Mouse (Mus musculus) MEL (cell line): ENCODE data around the gene Dglucy. TPM values are rescaled to one million over a fixed set of nuclear protein-coding genes. Genes with fewer than 3 reads are reported as not detected.

Experiments
- DNase-seq: peaks from one replicate; pipeline ENCODE4 v3.0.0; 2011; ENCODE audit warnings: low read depth, low spot score
- H3K27ac ChIP-seq: 2 replicates; pipeline ENCODE4 v1.5.1; 2012; ENCODE audit warnings: low read depth, mild to moderate bottlenecking, control low read depth, low read length, moderate library complexity; ENCODE audit not compliant: control insufficient read depth
- H3K27me3 ChIP-seq, 2 experiments: fragments of 150-350 bp in 1 of 2; sonication (generic) in 1 of 2; 2 replicates each; pipeline ENCODE4 v1.6.1; 2012; ENCODE audit warnings: low read length in 2 of 2, mild to moderate bottlenecking in 2 of 2, improper control_type of control experiment in 1 of 2, moderate library complexity in 1 of 2; ENCODE audit not compliant: insufficient read depth in 2 of 2, control insufficient read depth in 1 of 2
- H3K36me3 ChIP-seq, 2 experiments: 2 replicates each; pipeline ENCODE4 v1.6.1; 2012 to 2014; ENCODE audit warnings: low read length in 2 of 2, improper control_type of control experiment in 1 of 2, inconsistent platforms in 1 of 2, mild to moderate bottlenecking in 1 of 2; ENCODE audit not compliant: insufficient read depth in 2 of 2, control insufficient read depth in 1 of 2
- H3K4me1 ChIP-seq, 2 experiments: fragments of 150-350 bp in 1 of 2; sonication (generic) in 1 of 2; 2 replicates each; pipeline ENCODE4 v1.6.1; 2012; ENCODE audit warnings: low read length in 2 of 2, improper control_type of control experiment in 1 of 2, mild to moderate bottlenecking in 1 of 2; ENCODE audit not compliant: insufficient read depth in 2 of 2, control insufficient read depth in 1 of 2
- H3K4me3 ChIP-seq, 2 experiments: fragments of 150-350 bp in 1 of 2; sonication (generic) in 1 of 2; 2 replicates each; pipeline ENCODE4 v1.5.1; 2012; ENCODE audit warnings: low read depth in 2 of 2, low read length in 2 of 2, mild to moderate bottlenecking in 2 of 2, moderate library complexity in 2 of 2, control low read depth in 1 of 2, improper control_type of control experiment in 1 of 2; ENCODE audit not compliant: control insufficient read depth in 1 of 2, insufficient read depth in 1 of 2
- H3K79me2 ChIP-seq: 2 replicates; pipeline ENCODE4 v1.6.1; 2012; ENCODE audit warnings: mild to moderate bottlenecking, low read length, moderate library complexity; ENCODE audit not compliant: control insufficient read depth, poor library complexity, insufficient read depth
- H3K9ac ChIP-seq: 2 replicates; pipeline ENCODE4 v1.6.1; 2012; ENCODE audit warnings: low read depth, mild to moderate bottlenecking, control low read depth, low read length, moderate library complexity; ENCODE audit not compliant: control insufficient read depth, poor library complexity, severe bottlenecking
- H3K9me3 ChIP-seq: fragments of 150-350 bp; sonication (generic); replicated peaks from 2 replicates; pipeline ENCODE4 v1.6.1; 2012; ENCODE audit warnings: mild to moderate bottlenecking, low read length, improper control_type of control experiment, moderate library complexity; ENCODE audit not compliant: insufficient read depth
- BHLHE40 ChIP-seq: IDR thresholded peaks from 2 replicates; pipeline ENCODE4 v1.6.1; 2012; ENCODE audit warnings: low read depth, mild to moderate bottlenecking, inconsistent platforms, low read length, improper control_type of control experiment, borderline replicate concordance
- CHD2 ChIP-seq: IDR thresholded peaks from 2 replicates; pipeline ENCODE4 v1.6.1; 2011; ENCODE audit warnings: low read length, improper control_type of control experiment
- CTCF ChIP-seq, 3 experiments: IDR thresholded peaks in 2 of 3; conservative IDR thresholded peaks in 1 of 3; 2 replicates each; pipeline ENCODE4 v1.5.1; 2011 to 2012; ENCODE audit warnings: low read length in 3 of 3, low read depth in 2 of 3, mild to moderate bottlenecking in 2 of 3, improper control_type of control experiment in 1 of 3, inconsistent platforms in 1 of 3, mixed read lengths in 1 of 3, moderate library complexity in 1 of 3; ENCODE audit not compliant: control insufficient read depth in 1 of 3, insufficient read depth in 1 of 3, poor library complexity in 1 of 3, severe bottlenecking in 1 of 3
- ELF1 ChIP-seq: IDR thresholded peaks from 2 replicates; pipeline ENCODE4 v1.6.1; 2014; ENCODE audit warnings: low read depth, mild to moderate bottlenecking, inconsistent platforms, low read length, improper control_type of control experiment, moderate library complexity
- ETS1 ChIP-seq: IDR thresholded peaks from 2 replicates; pipeline ENCODE4 v1.6.1; 2012; ENCODE audit warnings: low read depth, mild to moderate bottlenecking, inconsistent platforms, low read length, improper control_type of control experiment, moderate library complexity
- GATA1 ChIP-seq: IDR thresholded peaks from 2 replicates; pipeline ENCODE4 v1.6.1; 2011; ENCODE audit warnings: low read depth, low read length, improper control_type of control experiment
- KAT2A ChIP-seq: conservative IDR thresholded peaks from 2 replicates; pipeline ENCODE4 v1.6.1; 2012; ENCODE audit warnings: low read depth, low read length, improper control_type of control experiment, inconsistent platforms
- MAZ ChIP-seq: IDR thresholded peaks from 2 replicates; pipeline ENCODE4 v1.6.1; 2012; ENCODE audit warnings: low read depth, mild to moderate bottlenecking, inconsistent platforms, low read length, improper control_type of control experiment
- MEF2A ChIP-seq: IDR thresholded peaks from 2 replicates; pipeline ENCODE4 v1.6.1; 2014; ENCODE audit warnings: low read depth, mild to moderate bottlenecking, inconsistent platforms, low read length, improper control_type of control experiment; ENCODE audit not compliant: poor library complexity, insufficient replicate concordance, severe bottlenecking; ENCODE audit errors: extremely low read depth
- MYB ChIP-seq: IDR thresholded peaks from 2 replicates; pipeline ENCODE4 v1.6.1; 2011; ENCODE audit warnings: mild to moderate bottlenecking, low read depth, low read length, improper control_type of control experiment
- MYC ChIP-seq: IDR thresholded peaks from 2 replicates; pipeline ENCODE4 v1.6.1; 2011; ENCODE audit warnings: low read depth, mild to moderate bottlenecking, low read length, improper control_type of control experiment, moderate library complexity
- NELFE ChIP-seq: IDR thresholded peaks from 2 replicates; pipeline ENCODE4 v1.6.1; 2011; ENCODE audit warnings: low read depth, low read length, improper control_type of control experiment
- POLR2A ChIP-seq, 2 experiments: IDR thresholded peaks; 2 replicates each; pipeline ENCODE4 v1.6.1; 2011 to 2012; ENCODE audit warnings: low read length in 2 of 2, mild to moderate bottlenecking in 2 of 2, control low read depth in 1 of 2, improper control_type of control experiment in 1 of 2, low read depth in 1 of 2, moderate library complexity in 1 of 2; ENCODE audit not compliant: control insufficient read depth in 1 of 2, insufficient read depth in 1 of 2, poor library complexity in 1 of 2
- POLR2AphosphoS2 ChIP-seq: IDR thresholded peaks from 2 replicates; pipeline ENCODE4 v1.6.1; 2011; ENCODE audit warnings: low read length, improper control_type of control experiment
- POLR2AphosphoS5 ChIP-seq: IDR thresholded peaks from 2 replicates; pipeline ENCODE4 v1.6.1; 2012; ENCODE audit warnings: low read depth, borderline replicate concordance, mild to moderate bottlenecking, inconsistent platforms, low read length, moderate library complexity, mixed read lengths
- SIN3A ChIP-seq: IDR thresholded peaks from 2 replicates; pipeline ENCODE4 v1.6.1; 2012; ENCODE audit warnings: low read length, improper control_type of control experiment, inconsistent platforms
- SMC3 ChIP-seq: IDR thresholded peaks from 2 replicates; pipeline ENCODE4 v1.6.1; 2011; ENCODE audit warnings: low read depth, low read length, improper control_type of control experiment
- TBP ChIP-seq: IDR thresholded peaks from 2 replicates; pipeline ENCODE4 v1.8.0; 2011; ENCODE audit warnings: low read depth, low read length, improper control_type of control experiment
- TCF12 ChIP-seq: IDR thresholded peaks from 2 replicates; pipeline ENCODE4 v1.6.1; 2014; ENCODE audit warnings: low read depth, mild to moderate bottlenecking, inconsistent platforms, low read length, improper control_type of control experiment, moderate library complexity
- UBTF ChIP-seq: IDR thresholded peaks from 2 replicates; pipeline ENCODE4 v1.6.1; 2012; ENCODE audit warnings: low read depth, mild to moderate bottlenecking, inconsistent platforms, low read length, improper control_type of control experiment, moderate library complexity, borderline replicate concordance; ENCODE audit not compliant: insufficient read depth
- USF1 ChIP-seq: IDR thresholded peaks from 2 replicates; pipeline ENCODE4 v1.6.1; 2014; ENCODE audit warnings: low read depth, mild to moderate bottlenecking, inconsistent platforms, low read length, improper control_type of control experiment, moderate library complexity
- ZC3H11A ChIP-seq: IDR thresholded peaks from 2 replicates; pipeline ENCODE4 v1.6.1; 2012; ENCODE audit warnings: low read depth, mild to moderate bottlenecking, inconsistent platforms, low read length, improper control_type of control experiment
- ZKSCAN1 ChIP-seq: IDR thresholded peaks from 2 replicates; pipeline ENCODE4 v1.6.1; 2012; ENCODE audit warnings: low read depth, mild to moderate bottlenecking, inconsistent platforms, low read length, improper control_type of control experiment, moderate library complexity
- ZNF384 ChIP-seq: IDR thresholded peaks from 2 replicates; pipeline ENCODE4 v1.6.1; 2012; ENCODE audit warnings: low read depth, mild to moderate bottlenecking, inconsistent platforms, low read length, improper control_type of control experiment
- polyA plus RNA-seq, 2 experiments: library from polyadenylated mRNA; stranded (reverse) in 1 of 2; unstranded in 1 of 2; fragments of >175 nt in 1 of 2; fragments of >200 nt in 1 of 2; gene quantifications; 2 replicates each; pipeline versions ENCODE4 v1.2.1 to v1.2.4; 2012; ENCODE audit warnings: low replicate concordance in 2 of 2, low read depth in 1 of 2; ENCODE audit not compliant: insufficient read length in 2 of 2, insufficient read depth in 1 of 2, missing spikeins in 1 of 2
- total RNA-seq: library from RNA; depleted of rRNA; stranded (reverse); fragments of 300-350 nt; gene quantifications from 2 replicates; pipeline ENCODE4 v1.2.3, GENCODE M21; 2012

The Dglucy gene
- total and polyA plus RNA-seq, 3 experiments: 0.03 TPM; not detected in 2

DNA sequence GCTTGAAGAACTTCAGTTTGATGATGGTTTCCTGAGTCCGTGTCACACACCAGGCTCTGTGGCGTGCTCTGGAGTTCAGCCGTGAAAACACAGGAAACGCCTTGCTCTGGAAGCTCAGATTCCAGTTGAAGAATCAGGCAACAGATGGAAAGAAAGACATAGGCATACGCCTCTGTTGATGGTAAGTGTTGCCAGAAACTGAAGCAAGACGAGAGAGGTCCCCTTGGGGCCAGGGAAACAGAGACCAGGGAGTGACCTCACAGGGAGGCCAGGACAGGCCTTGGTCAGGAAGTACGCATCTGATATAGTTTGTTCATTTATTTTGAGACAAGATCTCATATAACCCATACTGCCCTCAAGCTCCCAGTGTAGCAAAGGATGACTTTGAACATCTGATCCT lies 4.1 kb upstream of the Dglucy start:
- Histone ChIP-seq H3K9me3 (no peaks in the 10 kb centered on the region), H3K36me3 (peaks cover 0 to 6% of the 10 kb centered on the region in 2 experiments; a peak in 1 of 4 replicates), H3K4me3 (no peak overlapping the region), H3K79me2 (no peaks in the 10 kb centered on the region), H3K4me1 (peaks cover 2 to 13% of the 10 kb centered on the region in 2 experiments; a peak in 2 of 4 replicates), H3K9ac (no peak overlapping the region), H3K27me3 (no peaks in the 10 kb centered on the region), H3K27ac (no peak overlapping the region)
- DNase-seq: no peak
- TF ChIP-seq MEF2A (no peak), GATA1 (no peak), MYC (no peak), SMC3 (no peak), BHLHE40 (no peak), TCF12 (no peak), KAT2A (no peak), CHD2 (no peak), TBP (no peak), SIN3A (no peak), ZKSCAN1 (no peak), ZC3H11A (no peak), NELFE (no peak), POLR2AphosphoS2 (no peak), ZNF384 (no peak), POLR2AphosphoS5 (no peak), ELF1 (no peak)

GRCm38 (mm10) chr12:100775291-100775690 lies 3.6 kb upstream of the Dglucy start:
- peaks cover 2 to 15% of the 10 kb centered on the region in 2 experiments; a peak in 2 of 4 replicates for H3K4me1 ChIP-seq

More at GRCm38 (mm10) chr12:100775291-100775690, 3.6 kb upstream of the Dglucy start:
- no peak for DNase-seq
- Histone ChIP-seq H3K4me3 (no peak overlapping the region), H3K9ac (no peak overlapping the region), H3K36me3 (peaks cover 0 to 6% of the 10 kb centered on the region in 2 experiments; a peak in 1 of 4 replicates), H3K79me2 (no peaks in the 10 kb centered on the region), H3K9me3 (no peaks in the 10 kb centered on the region), H3K27me3 (no peaks in the 10 kb centered on the region), H3K27ac (no peak overlapping the region)
- no peak for TF ChIP-seq ZNF384
- TF ChIP-seq SMC3: no peak
- no peak for TF ChIP-seq CTCF (IDR thresholded peaks at IDR 0.05 in 2 of 3, conservative IDR thresholded peaks at IDR 0.05 in 1 of 3; ENCODE audit: control insufficient read depth in 1 of 3, insufficient read depth in 1 of 3, low read depth in 2 of 3, low read length in 3 of 3, poor library complexity in 1 of 3, severe bottlenecking in 1 of 3)
- TF ChIP-seq KAT2A: no peak
- no peak for TF ChIP-seq POLR2AphosphoS5
- TF ChIP-seq MEF2A: no peak
- TF ChIP-seq ZC3H11A: no peak
- TF ChIP-seq POLR2AphosphoS2: no peak
- no peak for TF ChIP-seq POLR2A (IDR thresholded peaks at IDR 0.05; ENCODE audit: control insufficient read depth in 1 of 2, insufficient read depth in 1 of 2, low read depth in 1 of 2, low read length in 2 of 2, poor library complexity in 1 of 2)
- no peak for TF ChIP-seq TBP
- no peak for TF ChIP-seq MAZ
- no peak for TF ChIP-seq ETS1
- no peak for TF ChIP-seq SIN3A
- TF ChIP-seq UBTF: no peak
- TF ChIP-seq MYB: no peak
- TF ChIP-seq USF1: no peak
